ENCODE assay signal across 9 mouse cellular contexts in the genomic region with DNA sequence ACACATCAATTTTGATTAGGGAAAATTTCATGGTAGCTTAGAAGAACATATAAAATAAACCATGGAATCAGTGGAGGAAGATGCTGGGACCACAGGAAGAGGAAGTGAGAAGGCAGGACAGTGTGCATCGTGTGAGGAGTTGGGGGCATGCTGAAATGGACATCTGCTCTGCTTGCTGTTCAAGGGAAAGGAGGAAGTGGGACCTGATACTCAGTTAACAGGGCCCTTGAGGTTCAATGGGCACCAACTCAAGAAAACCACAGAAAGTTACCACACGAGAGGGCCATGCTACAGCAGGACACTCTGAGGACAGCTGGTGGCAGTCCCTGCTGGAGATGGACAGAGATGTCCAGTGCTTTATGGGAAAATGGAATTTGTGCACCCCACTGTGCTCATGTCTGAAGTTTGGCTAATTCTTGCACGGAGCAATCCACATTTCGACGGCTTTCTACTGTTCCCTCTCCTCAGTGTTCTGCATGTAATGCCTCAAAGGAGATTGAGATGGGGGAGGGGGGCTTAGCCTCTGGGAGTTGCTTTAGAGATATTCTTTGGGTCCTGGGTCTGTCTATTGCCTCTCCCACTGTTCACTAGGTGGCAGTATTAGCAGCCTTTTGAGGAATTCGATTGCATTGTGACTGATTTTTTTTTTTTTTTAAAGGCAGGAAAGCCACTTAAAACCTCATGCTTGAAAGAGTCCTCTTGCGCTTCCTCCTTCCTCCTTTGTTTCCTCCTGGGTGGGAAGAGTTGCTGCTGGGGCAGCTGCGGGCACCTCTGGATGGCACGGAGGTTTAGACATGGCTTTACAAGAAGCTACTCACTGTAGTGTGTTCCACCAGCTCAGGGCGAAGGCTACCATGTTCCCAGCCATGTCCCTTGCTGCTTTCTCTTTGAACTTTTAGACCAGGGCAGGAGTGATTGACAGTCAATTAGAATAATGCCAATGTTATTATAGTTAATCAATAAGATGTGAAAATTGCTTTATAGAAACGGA.
A peak's percentile ranks its signal among the peaks of the same experiment; 100 is the strongest.
DNase-seq lines count a peak whose midpoint lies in the region; ATAC-seq and TF ChIP-seq lines count a peak whose summit lies in the region.
"Had no signal": no experiment of that assay in that cellular context is flagged by ENCODE, and none has a peak within 500 bp of the region (broad histone marks: within the 10 kb centered on the region; RNA-seq: fewer than 3 reads in every experiment).

No protein-coding gene starts in this region.

- no peaks in the 10 kb centered on the region for H3K9me3 ChIP-seq in embryonic facial prominence, embryonic 10.5 days
- H3K9me3 ChIP-seq in hindbrain, embryonic 12.5 days (replicated peaks): no peaks in the 10 kb centered on the region
- H3K9me3 ChIP-seq in liver, postnatal 0 days (ENCODE audit: low read length): no peaks in the 10 kb centered on the region
- no peaks in the 10 kb centered on the region for H3K9me3 ChIP-seq in neural tube, embryonic 14.5 days (ENCODE audit: control insufficient read depth, low read length)

- H3K4me3 ChIP-seq in embryonic facial prominence, embryonic 10.5 days: no peak overlapping the region
- H3K4me3 ChIP-seq in hindbrain, embryonic 12.5 days: no peak overlapping the region
- no peak overlapping the region for H3K4me3 ChIP-seq in liver, postnatal 0 days (ENCODE audit: low read depth, low read length)
- H3K4me3 ChIP-seq in neural tube, embryonic 14.5 days (ENCODE audit: low read depth, low read length): no peak overlapping the region

- H3K27me3 ChIP-seq in embryonic facial prominence, embryonic 10.5 days (replicated peaks; ENCODE audit: low read depth, poor library complexity, severe bottlenecking): no peaks in the 10 kb centered on the region
- H3K27me3 ChIP-seq in hindbrain, embryonic 12.5 days: no peaks in the 10 kb centered on the region; the same call in 1 of the 2 replicates
- H3K27me3 ChIP-seq in liver, postnatal 0 days (ENCODE audit: insufficient read depth, low read length): no peaks in the 10 kb centered on the region
- H3K27me3 ChIP-seq in neural tube, embryonic 14.5 days (ENCODE audit: control insufficient read depth, insufficient read depth, low read length): no peaks in the 10 kb centered on the region

- 50% methylated on average over 11 of the region's 11 CpGs for WGBS in embryonic facial prominence, embryonic 10.5 days
- WGBS in hindbrain, embryonic 12.5 days: 48% methylated on average over 11 of the region's 11 CpGs
- 31% methylated on average over 11 of the region's 11 CpGs for WGBS in liver, postnatal 0 days (ENCODE audit: insufficient replicate concordance)
- 50% methylated on average over 11 of the region's 11 CpGs for WGBS in neural tube, embryonic 14.5 days

- peak; percentile 66 to 79 for DNase-seq in cerebellum, postnatal 10 days
- DNase-seq in 416B (ENCODE audit: low read depth): peak; percentile 55
- peak; percentile 38 for DNase-seq in embryonic facial prominence, embryonic 10.5 days (ENCODE audit: low spot score)
- DNase-seq in liver, postnatal 0 days: peak; percentile 39

- no peak for TF ChIP-seq EP300 in liver, postnatal 0 days (IDR thresholded peaks at IDR 0.05; ENCODE audit: low read depth)

- no peak overlapping the region for H3K4me2 ChIP-seq in hindbrain, embryonic 12.5 days (replicated peaks)
- no peak overlapping the region for H3K4me2 ChIP-seq in liver, postnatal 0 days (ENCODE audit: low read depth, low read length)
- no peak overlapping the region for H3K4me2 ChIP-seq in neural tube, embryonic 14.5 days (ENCODE audit: low read depth, low read length)

- H3K4me1 ChIP-seq in embryonic facial prominence, embryonic 10.5 days: peaks cover 3% of the 10 kb centered on the region; the same call in 1 of the 2 replicates
- H3K4me1 ChIP-seq in hindbrain, embryonic 12.5 days: no peaks in the 10 kb centered on the region; the same call in 1 of the 2 replicates
- H3K4me1 ChIP-seq in liver, postnatal 0 days (ENCODE audit: insufficient read depth): peaks cover 11% of the 10 kb centered on the region
- H3K4me1 ChIP-seq in neural tube, embryonic 14.5 days (ENCODE audit: control insufficient read depth, insufficient read depth, low read length): peaks cover 3% of the 10 kb centered on the region; the same call in 1 of the 2 replicates

- H3K27ac ChIP-seq in embryonic facial prominence, embryonic 10.5 days (replicated peaks): peak overlapping the region; percentile 57; the same call in 1 of the 2 replicates
- H3K27ac ChIP-seq in hindbrain, embryonic 12.5 days: no peak overlapping the region
- no peak overlapping the region for H3K27ac ChIP-seq in liver, postnatal 0 days (ENCODE audit: low read depth)
- no peak overlapping the region for H3K27ac ChIP-seq in neural tube, embryonic 14.5 days (ENCODE audit: low read depth, low read length)

- H3K9ac ChIP-seq in hindbrain, embryonic 12.5 days: no peak overlapping the region
- H3K9ac ChIP-seq in liver, postnatal 0 days (replicated peaks): no peak overlapping the region
- H3K9ac ChIP-seq in neural tube, embryonic 14.5 days (replicated peaks; ENCODE audit: low read depth, low read length): no peak overlapping the region

- TF ChIP-seq CTCF in liver, postnatal 0 days (IDR thresholded peaks at IDR 0.05; ENCODE audit: low read depth): peak; percentile 74

- ATAC-seq in cerebellum, adult (ENCODE audit: insufficient number of reproducible peaks, low FRiP score, low TSS enrichment): no peak
- peak; percentile 66 for ATAC-seq in hindbrain, embryonic 12.5 days (ENCODE audit: low FRiP score)
- ATAC-seq in liver, postnatal 0 days: peak; percentile 44; the same call in 1 of the 2 replicates
- ATAC-seq in neural tube, embryonic 14.5 days (ENCODE audit: low read depth): peak; percentile 81
- no peak for ATAC-seq in inflammation-experienced regulatory T-cells, adult 6 months

- H3K36me3 ChIP-seq in embryonic facial prominence, embryonic 10.5 days (replicated peaks): no peaks in the 10 kb centered on the region
- no peaks in the 10 kb centered on the region for H3K36me3 ChIP-seq in hindbrain, embryonic 12.5 days
- H3K36me3 ChIP-seq in liver, postnatal 0 days (replicated peaks; ENCODE audit: insufficient read depth, low read length): no peaks in the 10 kb centered on the region
- no peaks in the 10 kb centered on the region for H3K36me3 ChIP-seq in neural tube, embryonic 14.5 days (ENCODE audit: control insufficient read depth, insufficient read depth, low read length)
- H3K36me3 ChIP-seq: G1E had no signal

Comparison
In these comparisons a context has a peak if more than half of its experiments do, and no peak if none do; other contexts are left out.
1. ATAC-seq: peak in hindbrain, embryonic 12.5 days (single experiment), liver, postnatal 0 days (single experiment) and neural tube, embryonic 14.5 days (single experiment); none in cerebellum, adult (single experiment) and inflammation-experienced regulatory T-cells, adult 6 months (single experiment).
2. Peak in every context shown above with its lines, with median percentiles within 50 percentile points of each other: DNase-seq.